Mouse (Mus musculus): ENCODE data around the gene Txndc11.

GRCm38 (mm10) chr16:11086856-11087588 lies 47.4 kb downstream of the Txndc11 start:
- TF ChIP-seq CTCF (IDR thresholded peaks at IDR 0.05; ENCODE audit: control insufficient read depth, insufficient read depth, insufficient read length) = no peak
- TF ChIP-seq MAX (IDR thresholded peaks at IDR 0.05) = no peak
- no peak for TF ChIP-seq FOSL1 (IDR thresholded peaks at IDR 0.05; ENCODE audit: insufficient read depth, low read length, poor library complexity, severe bottlenecking)
- no peak for TF ChIP-seq MYOG (IDR thresholded peaks at IDR 0.05; ENCODE audit: control insufficient read depth, extremely low read depth, insufficient read length)
- TF ChIP-seq USF1 (IDR thresholded peaks at IDR 0.05; ENCODE audit: low read depth) = no peak
